Mouse (Mus musculus): Measurements from ENCODE around the gene Kcnk10.

- TF ChIP-seq CTCF (IDR thresholded peaks at IDR 0.05; ENCODE audit: insufficient read depth, low read length): no peak
- TF ChIP-seq POLR2A (IDR thresholded peaks at IDR 0.05; ENCODE audit: borderline replicate concordance, extremely low read depth, low read depth, low read length): no peak
Observed at GRCm38 (mm10) chr12:98501528-98502280, 76.4 kb downstream of the Kcnk10 start.

All from lung, adult 2 months (tissue).